Mouse (Mus musculus): Measurements from ENCODE around the gene Tanc1. TPM values are rescaled to one million over a fixed set of nuclear protein-coding genes. Genes with fewer than 3 reads are reported as not detected.
A peak's percentile ranks its signal among the peaks of the same experiment; 100 is the strongest.
"Not testable (repeated sequence)": the region's sequence is repeated elsewhere in the genome, so short reads cannot be mapped to it uniquely, and the experiment has no call there.

Tanc1 gene
- polyA plus RNA-seq (2015; fragmentation: Nextera tagmentation; extraction: Ambion mirVana) = 22.9 and 27.9 TPM in 2 replicates

GRCm38 (mm10) chr2:59611831-59612732 is at the start of gene Tanc1:
Gene Tanc1 (plus strand): TSS chr2:59612042.
- Histone ChIP-seq H3K27ac (peak within 1 kb of the TSS; percentile 97), H3K36me3 (no peaks in the 10 kb centered on the region), H3K9me3 (replicated peaks) (no peaks in the 10 kb centered on the region), H3K4me3 (peak within 1 kb of the TSS; percentile 87), H3K27me3 (no peaks in the 10 kb centered on the region), H3K9ac (peak within 1 kb of the TSS; percentile 91), H3K4me1 (replicated peaks) (peaks cover 55% of the 10 kb centered on the region), H3K4me2 (peak within 1 kb of the TSS; percentile 76)
- peak; percentile 96 for ATAC-seq (replicated peaks; ENCODE audit: insufficient number of reproducible peaks, insufficient read depth, low FRiP score, low read depth)
- under 1% methylated on average over 85 of the region's 99 CpGs for WGBS

- 71% methylated on average over 4 of the region's 4 CpGs for whole genome bisulfite sequencing
- Histone ChIP-seq H3K9me3 (replicated peaks) (0 out of 2 replicates have a peak, but pooled peaks cover 2% of the 10 kb centered on the region), H3K9ac (no peak overlapping the region), H3K4me1 (replicated peaks) (peaks cover 5% of the 10 kb centered on the region; the same call in 1 of the 2 replicates), H3K4me2 (no peak overlapping the region), H3K36me3 (no peaks in the 10 kb centered on the region), H3K4me3 (no peak overlapping the region), H3K27me3 (no peaks in the 10 kb centered on the region), H3K27ac (no peak overlapping the region)
- no peak for ATAC-seq (replicated peaks; ENCODE audit: insufficient number of reproducible peaks, insufficient read depth, low FRiP score, low read depth)
These were observed 49.6 kb upstream of the Tanc1 start for GRCm38 (mm10) chr2:59562215-59562614.

- Histone ChIP-seq H3K9me3 (replicated peaks) (0 out of 2 replicates have a peak, but pooled peaks cover 2% of the 10 kb centered on the region), H3K36me3 (no peaks in the 10 kb centered on the region), H3K4me2 (no peak overlapping the region), H3K9ac (no peak overlapping the region), H3K4me1 (replicated peaks) (peaks cover 5% of the 10 kb centered on the region; the same call in 1 of the 2 replicates), H3K27me3 (no peaks in the 10 kb centered on the region), H3K4me3 (no peak overlapping the region), H3K27ac (no peak overlapping the region)
- no peak for ATAC-seq (replicated peaks; ENCODE audit: insufficient number of reproducible peaks, insufficient read depth, low FRiP score, low read depth)
- 54% methylated on average over 5 of the region's 5 CpGs for WGBS
These were observed 49.1 kb upstream of the Tanc1 start for GRCm38 (mm10) chr2:59562696-59563095.

GRCm38 (mm10) chr2:59564029-59564611 is 47.7 kb upstream of the Tanc1 start:
- not testable (repeated sequence) for H3K4me3 ChIP-seq; ATAC-seq (replicated peaks; ENCODE audit: insufficient number of reproducible peaks, insufficient read depth, low FRiP score, low read depth); H3K36me3 ChIP-seq; H3K9me3 ChIP-seq (replicated peaks); H3K27me3 ChIP-seq; H3K4me1 ChIP-seq (replicated peaks); H3K4me2 ChIP-seq; H3K27ac ChIP-seq; H3K9ac ChIP-seq
- WGBS = 96% methylated on average over 3 of the region's 10 CpGs

- Histone ChIP-seq H3K27me3 (no peaks in the 10 kb centered on the region), H3K9me3 (replicated peaks) (0 out of 2 replicates have a peak, but pooled peaks cover 2% of the 10 kb centered on the region), H3K4me2 (no peak overlapping the region), H3K27ac (no peak overlapping the region), H3K36me3 (no peaks in the 10 kb centered on the region), H3K4me1 (replicated peaks) (peaks cover 5% of the 10 kb centered on the region; the same call in 1 of the 2 replicates), H3K4me3 (no peak overlapping the region), H3K9ac (no peak overlapping the region)
- WGBS = 76% methylated on average over 4 of the region's 4 CpGs
- no peak for ATAC-seq (replicated peaks; ENCODE audit: insufficient number of reproducible peaks, insufficient read depth, low FRiP score, low read depth)
These were observed 46.9 kb upstream of the Tanc1 start for GRCm38 (mm10) chr2:59564947-59565346.

- Histone ChIP-seq H3K4me1 (replicated peaks) (no peaks in the 10 kb centered on the region), H3K4me3 (no peak overlapping the region), H3K9me3 (replicated peaks) (no peaks in the 10 kb centered on the region), H3K27me3 (no peaks in the 10 kb centered on the region), H3K27ac (no peak overlapping the region), H3K4me2 (no peak overlapping the region), H3K36me3 (no peaks in the 10 kb centered on the region), H3K9ac (no peak overlapping the region)
- ATAC-seq (replicated peaks; ENCODE audit: insufficient number of reproducible peaks, insufficient read depth, low FRiP score, low read depth) = no peak
- WGBS = 36% methylated on average over 7 of the region's 7 CpGs
These were observed 30.9 kb upstream of the Tanc1 start for GRCm38 (mm10) chr2:59580939-59581338.

- no peak for ATAC-seq (replicated peaks; ENCODE audit: insufficient number of reproducible peaks, insufficient read depth, low FRiP score, low read depth)
- Histone ChIP-seq H3K27me3 (no peaks in the 10 kb centered on the region), H3K36me3 (no peaks in the 10 kb centered on the region), H3K27ac (no peak overlapping the region), H3K4me1 (replicated peaks) (no peaks in the 10 kb centered on the region), H3K4me2 (no peak overlapping the region), H3K9ac (no peak overlapping the region), H3K4me3 (no peak overlapping the region), H3K9me3 (replicated peaks) (no peaks in the 10 kb centered on the region)
- 78% methylated on average over 6 of the region's 6 CpGs for WGBS
These were observed 27.9 kb upstream of the Tanc1 start for GRCm38 (mm10) chr2:59583961-59584360.

GRCm38 (mm10) chr2:59587387-59588095 is 24.3 kb upstream of the Tanc1 start:
- WGBS = 70% methylated on average over 10 of the region's 10 CpGs
- no peaks in the 10 kb centered on the region for H3K36me3 ChIP-seq
- no peak overlapping the region for H3K4me2 ChIP-seq

GRCm38 (mm10) chr2:59588096-59588405 is 23.8 kb upstream of the Tanc1 start:
- Histone ChIP-seq H3K4me3 (no peak overlapping the region), H3K27ac (no peak overlapping the region), H3K9ac (no peak overlapping the region), H3K4me1 (replicated peaks) (no peaks in the 10 kb centered on the region), H3K4me2 (no peak overlapping the region), H3K27me3 (no peaks in the 10 kb centered on the region), H3K36me3 (no peaks in the 10 kb centered on the region), H3K9me3 (replicated peaks) (no peaks in the 10 kb centered on the region)
- WGBS = 80% methylated on average over 3 of the region's 3 CpGs
- ATAC-seq (replicated peaks; ENCODE audit: insufficient number of reproducible peaks, insufficient read depth, low FRiP score, low read depth) = no peak

More at GRCm38 (mm10) chr2:59587387-59588095, 24.3 kb upstream of the Tanc1 start:
- no peak overlapping the region for H3K27ac ChIP-seq
- H3K4me1 ChIP-seq (replicated peaks) = no peaks in the 10 kb centered on the region
- no peak for ATAC-seq (replicated peaks; ENCODE audit: insufficient number of reproducible peaks, insufficient read depth, low FRiP score, low read depth)
- H3K9me3 ChIP-seq (replicated peaks) = no peaks in the 10 kb centered on the region
- no peak overlapping the region for H3K9ac ChIP-seq
- H3K27me3 ChIP-seq = no peaks in the 10 kb centered on the region
- H3K4me3 ChIP-seq = no peak overlapping the region

GRCm38 (mm10) chr2:59593341-59593902 is 18.4 kb upstream of the Tanc1 start:
- Histone ChIP-seq H3K27ac (no peak overlapping the region), H3K9ac (no peak overlapping the region), H3K9me3 (replicated peaks) (no peaks in the 10 kb centered on the region), H3K4me3 (no peak overlapping the region), H3K36me3 (no peaks in the 10 kb centered on the region), H3K4me2 (no peak overlapping the region), H3K27me3 (no peaks in the 10 kb centered on the region), H3K4me1 (replicated peaks) (0 out of 2 replicates have a peak, but pooled peaks cover 3% of the 10 kb centered on the region)
- no peak for ATAC-seq (replicated peaks; ENCODE audit: insufficient number of reproducible peaks, insufficient read depth, low FRiP score, low read depth)
- 63% methylated on average over 7 of the region's 7 CpGs for WGBS

GRCm38 (mm10) chr2:59594095-59594494 is 17.7 kb upstream of the Tanc1 start:
- Histone ChIP-seq H3K4me1 (replicated peaks) (peaks cover 8% of the 10 kb centered on the region), H3K9me3 (replicated peaks) (no peaks in the 10 kb centered on the region), H3K4me2 (no peak overlapping the region), H3K27me3 (no peaks in the 10 kb centered on the region), H3K27ac (no peak overlapping the region), H3K4me3 (no peak overlapping the region), H3K36me3 (no peaks in the 10 kb centered on the region), H3K9ac (no peak overlapping the region)
- 73% methylated on average over 6 of the region's 6 CpGs for WGBS
- no peak for ATAC-seq (replicated peaks; ENCODE audit: insufficient number of reproducible peaks, insufficient read depth, low FRiP score, low read depth)

Measured in heart, embryonic 15.5 days (tissue).